Mouse (Mus musculus) heart, adult 2 months (tissue): ENCODE data around the gene Gsta4.

Experiments used
- CTCF ChIP-seq: fragments of 200-600 bp; IDR thresholded peaks from 2 replicates; pipeline ENCODE4 v1.8.1; 2022; ENCODE audit warnings: antibody characterized with exemption, mild to moderate bottlenecking, moderate library complexity
- POLR2A ChIP-seq: fragments of 200-500 bp; IDR thresholded peaks from 2 replicates; pipeline ENCODE4 v1.6.1; 2011; ENCODE audit warnings: mild to moderate bottlenecking, low read depth, low read length, control low read depth; ENCODE audit not compliant: insufficient read depth

DNA sequence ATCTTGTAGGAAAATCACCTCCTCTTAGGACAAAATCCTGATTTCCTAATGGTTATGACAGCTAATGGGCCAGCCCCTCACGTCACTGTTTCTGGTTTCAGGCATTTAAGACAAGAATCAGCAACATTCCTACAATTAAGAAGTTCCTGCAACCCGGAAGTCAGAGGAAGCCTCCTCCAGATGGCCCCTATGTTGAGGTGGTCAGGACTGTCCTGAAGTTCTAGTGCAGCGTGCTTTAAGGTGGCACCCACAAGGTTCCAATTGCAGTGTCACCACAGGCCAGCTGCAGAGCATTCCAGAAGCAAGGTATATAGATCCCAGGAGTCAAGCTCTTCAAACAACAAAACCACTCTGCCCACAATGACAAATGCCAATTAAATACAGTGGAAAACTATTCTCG lies 26.4 kb downstream of the Gsta4 start:
- TF ChIP-seq CTCF, result no peak
- no peak for TF ChIP-seq POLR2A
